In the genomic region with DNA sequence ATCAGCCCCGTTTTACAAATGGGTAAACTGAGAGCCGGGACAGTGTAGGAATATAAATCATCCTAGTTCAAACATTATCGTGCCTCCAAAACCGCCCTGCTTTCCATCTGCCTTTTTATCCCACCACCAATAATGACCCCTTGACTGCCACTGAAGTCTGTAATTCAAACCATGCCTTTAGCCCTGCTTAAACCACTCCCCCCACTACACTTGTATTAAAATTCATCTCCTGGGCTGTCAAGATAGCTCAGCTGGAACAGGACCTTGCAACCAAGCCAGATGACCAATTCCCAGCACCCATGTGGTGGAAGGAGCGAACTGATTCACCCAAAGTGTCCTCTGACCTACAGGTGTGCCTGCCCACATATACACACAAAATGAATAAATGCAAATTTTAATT, we compare ENCODE assay signal across 8 mouse cellular contexts. TPM values are rescaled to one million over a fixed set of nuclear protein-coding genes. Genes with fewer than 3 reads are reported as not detected.
DNase-seq lines count a peak whose midpoint lies in the region; ATAC-seq lines count a peak whose summit lies in the region.

No protein-coding gene starts in this region.

- H3K27ac ChIP-seq in heart, embryonic 16.5 days (ENCODE audit: low read length), result no peak overlapping the region
- no peak overlapping the region; the same call in 1 of the 2 replicates for H3K27ac ChIP-seq in embryonic facial prominence, embryonic 10.5 days (replicated peaks)
- H3K27ac ChIP-seq in hindbrain, embryonic 16.5 days (ENCODE audit: low read depth, low read length), result no peak overlapping the region
- no peak overlapping the region for H3K27ac ChIP-seq in midbrain, embryonic 14.5 days (replicated peaks; ENCODE audit: low read depth, low read length)

- H3K27me3 ChIP-seq in heart, embryonic 16.5 days (ENCODE audit: control insufficient read depth, insufficient read depth, low read length), result no peaks in the 10 kb centered on the region
- H3K27me3 ChIP-seq in embryonic facial prominence, embryonic 10.5 days (replicated peaks; ENCODE audit: low read depth, poor library complexity, severe bottlenecking), result no peaks in the 10 kb centered on the region
- no peaks in the 10 kb centered on the region for H3K27me3 ChIP-seq in hindbrain, embryonic 16.5 days (replicated peaks; ENCODE audit: control insufficient read depth, insufficient read depth, low read length)
- no peaks in the 10 kb centered on the region for H3K27me3 ChIP-seq in midbrain, embryonic 14.5 days (ENCODE audit: control insufficient read depth, insufficient read depth, low read length)

- WGBS in heart, embryonic 16.5 days, result 23% methylated on average over 5 of the region's 5 CpGs
- 20% methylated on average over 5 of the region's 5 CpGs for WGBS in embryonic facial prominence, embryonic 10.5 days
- WGBS in hindbrain, embryonic 16.5 days, result 19% methylated on average over 5 of the region's 5 CpGs
- WGBS in midbrain, embryonic 14.5 days, result 20% methylated on average over 5 of the region's 5 CpGs

- no peak for DNase-seq in heart, adult 9 months (ENCODE audit: low spot score in 2 of 2)
- DNase-seq in embryonic facial prominence, embryonic 10.5 days (ENCODE audit: low spot score), result no peak
- DNase-seq in midbrain, embryonic 14.5 days, result no peak
- DNase-seq in thymus, adult 18-20 months, result no peak
- no peak for DNase-seq in layer of hippocampus, adult 11-12 months (ENCODE audit: low spot score)
- DNase-seq in frontal cortex, postnatal 10 days (ENCODE audit: low spot score in 2 of 2), result no peak

- H3K9ac ChIP-seq in heart, embryonic 16.5 days (ENCODE audit: low read length), result no peak overlapping the region
- peak overlapping the region; percentile 27; the same call in 1 of the 2 replicates for H3K9ac ChIP-seq in hindbrain, embryonic 16.5 days (ENCODE audit: low read depth, low read length)
- no peak overlapping the region for H3K9ac ChIP-seq in midbrain, embryonic 14.5 days (replicated peaks; ENCODE audit: low read length)

- peak overlapping the region; percentile 38; the same call in 1 of the 2 replicates for H3K4me2 ChIP-seq in heart, embryonic 16.5 days (ENCODE audit: low read depth, low read length)
- H3K4me2 ChIP-seq in hindbrain, embryonic 16.5 days (ENCODE audit: low read length), result peak overlapping the region; percentile 49
- H3K4me2 ChIP-seq in midbrain, embryonic 14.5 days (ENCODE audit: low read length), result peak overlapping the region; percentile 39

- peaks cover 23% of the 10 kb centered on the region for H3K4me1 ChIP-seq in heart, embryonic 16.5 days (ENCODE audit: control insufficient read depth, insufficient read depth, low read length)
- peaks cover 16% of the 10 kb centered on the region for H3K4me1 ChIP-seq in embryonic facial prominence, embryonic 10.5 days
- peaks cover 16% of the 10 kb centered on the region for H3K4me1 ChIP-seq in hindbrain, embryonic 16.5 days (ENCODE audit: control insufficient read depth, insufficient read depth, low read depth, low read length)
- peaks cover 9% of the 10 kb centered on the region; the same call in 1 of the 2 replicates for H3K4me1 ChIP-seq in midbrain, embryonic 14.5 days (ENCODE audit: control insufficient read depth, insufficient read depth, low read length)

- H3K4me3 ChIP-seq in heart, embryonic 16.5 days (ENCODE audit: low read length), result peak overlapping the region; percentile 77
- peak overlapping the region; percentile 97 for H3K4me3 ChIP-seq in embryonic facial prominence, embryonic 10.5 days
- peak overlapping the region; percentile 96 for H3K4me3 ChIP-seq in hindbrain, embryonic 16.5 days (ENCODE audit: low read length)
- peak overlapping the region; percentile 88 for H3K4me3 ChIP-seq in midbrain, embryonic 14.5 days (replicated peaks; ENCODE audit: low read depth, low read length)

- H3K9me3 ChIP-seq in heart, embryonic 16.5 days (replicated peaks; ENCODE audit: control insufficient read depth, low read length), result no peaks in the 10 kb centered on the region
- no peaks in the 10 kb centered on the region for H3K9me3 ChIP-seq in embryonic facial prominence, embryonic 10.5 days
- no peaks in the 10 kb centered on the region for H3K9me3 ChIP-seq in hindbrain, embryonic 16.5 days (ENCODE audit: control insufficient read depth, low read length)
- H3K9me3 ChIP-seq in midbrain, embryonic 14.5 days (ENCODE audit: control insufficient read depth, low read length), result no peaks in the 10 kb centered on the region

- peaks cover 4% of the 10 kb centered on the region; the same call in 1 of the 2 replicates for H3K36me3 ChIP-seq in heart, embryonic 16.5 days (ENCODE audit: control insufficient read depth, insufficient read depth)
- H3K36me3 ChIP-seq in embryonic facial prominence, embryonic 10.5 days (replicated peaks), result peaks cover 3% of the 10 kb centered on the region; the same call in 1 of the 2 replicates
- 0 out of 2 replicates have a peak, but pooled peaks cover under 1% of the 10 kb centered on the region for H3K36me3 ChIP-seq in hindbrain, embryonic 16.5 days (ENCODE audit: control insufficient read depth, insufficient read depth, low read length)
- H3K36me3 ChIP-seq in midbrain, embryonic 14.5 days (ENCODE audit: control insufficient read depth, insufficient read depth, low read length), result no peaks in the 10 kb centered on the region

- ATAC-seq in heart, embryonic 16.5 days (replicated peaks; ENCODE audit: extremely low read depth, insufficient read depth, low FRiP score), result no peak
- ATAC-seq in hindbrain, embryonic 16.5 days, result no peak; the same call in 1 of the 2 replicates
- peak; percentile 57; the same call in 1 of the 2 replicates for ATAC-seq in midbrain, embryonic 14.5 days (ENCODE audit: low FRiP score, low TSS enrichment)

RNA-seq across cellular contexts. Expression of a gene that starts 0.4 kb away (rescaled TPM):
- 7.6 and 9.0 TPM in 2 replicates for polyA plus RNA-seq in heart, embryonic 16.5 days (2015; fragmentation: Nextera tagmentation; extraction: Ambion mirVana)
- polyA plus RNA-seq in embryonic facial prominence, embryonic 10.5 days (2016; fragmentation: Nextera tagmentation; extraction: Ambion mirVana), result 4.5 and 5.2 TPM in 2 replicates
- 11.4 and 11.9 TPM in 2 replicates for polyA plus RNA-seq in hindbrain, embryonic 16.5 days (2015; fragmentation: Nextera tagmentation; extraction: Ambion mirVana)
- polyA plus RNA-seq in midbrain, embryonic 14.5 days (2014; fragmentation: Nextera tagmentation; extraction: Ambion mirVana), result 11.9 and 13.3 TPM in 2 replicates

RNA-seq across cellular contexts. Expression of a gene that starts 51.5 kb away (rescaled TPM):
- polyA plus RNA-seq in heart, embryonic 16.5 days (2015; fragmentation: Nextera tagmentation; extraction: Ambion mirVana), result 4.1 and 5.2 TPM in 2 replicates
- 1.6 and 1.9 TPM in 2 replicates for polyA plus RNA-seq in embryonic facial prominence, embryonic 10.5 days (2016; fragmentation: Nextera tagmentation; extraction: Ambion mirVana)
- polyA plus RNA-seq in hindbrain, embryonic 16.5 days (2015; fragmentation: Nextera tagmentation; extraction: Ambion mirVana), result 3.9 and 4.3 TPM in 2 replicates
- polyA plus RNA-seq in midbrain, embryonic 14.5 days (2014; fragmentation: Nextera tagmentation; extraction: Ambion mirVana), result 1.6 and 2.7 TPM in 2 replicates
